Mouse (Mus musculus) forebrain, embryonic 15.5 days (tissue): Measurements from ENCODE around the gene Tmem88b. TPM values are rescaled to one million over a fixed set of nuclear protein-coding genes. Genes with fewer than 3 reads are reported as not detected.

ENCODE experiments used
- ATAC-seq: fragments of 200-750 bp; cut with Nextera tagmentation; replicated peaks from 2 replicates; pipeline ENCODE4 v1.8.0; 2017; ENCODE audit warnings: mild to moderate bottlenecking, moderate TSS enrichment, moderate library complexity
- H3K27ac ChIP-seq: fragments of 300-500 bp; sonication (generic); replicated peaks from 2 replicates; pipeline ENCODE4 v1.5.1; 2015; ENCODE audit warnings: mild to moderate bottlenecking, inconsistent platforms
- H3K27me3 ChIP-seq: fragments of 300-500 bp; sonication (generic); 2 replicates; pipeline ENCODE4 v1.6.1; 2015; ENCODE audit warnings: inconsistent platforms
- H3K36me3 ChIP-seq: fragments of 300-500 bp; sonication (generic); 2 replicates; pipeline ENCODE4 v1.6.1; 2015; ENCODE audit warnings: mild to moderate bottlenecking, inconsistent platforms
- H3K4me1 ChIP-seq: fragments of 300-500 bp; sonication (generic); 2 replicates; pipeline ENCODE4 v1.6.1; 2015; ENCODE audit warnings: inconsistent platforms
- H3K4me2 ChIP-seq: fragments of 300-500 bp; sonication (generic); replicated peaks from 2 replicates; pipeline ENCODE4 v1.6.1; 2015; ENCODE audit warnings: mild to moderate bottlenecking, inconsistent platforms
- H3K4me3 ChIP-seq: fragments of 300-500 bp; sonication (generic); 2 replicates; pipeline ENCODE4 v1.5.1; 2015; ENCODE audit warnings: mild to moderate bottlenecking, inconsistent platforms
- H3K9ac ChIP-seq: fragments of 300-500 bp; sonication (generic); replicated peaks from 2 replicates; pipeline ENCODE4 v1.6.1; 2015; ENCODE audit warnings: mild to moderate bottlenecking, inconsistent platforms
- H3K9me3 ChIP-seq: fragments of 300-500 bp; sonication (generic); 2 replicates; pipeline ENCODE4 v1.6.1; 2016; ENCODE audit warnings: inconsistent platforms
- WGBS: fragments of 180-500 bp; shearing (Covaris S2); methylation state at CpG from one replicate; pipeline ENCODE4 v1.1.7; 2015; ENCODE audit warnings: mixed read lengths; 5-methylcytosine and 5-hydroxymethylcytosine counted together
- polyA plus RNA-seq: library from polyadenylated mRNA; unstranded; fragments of >200 nt; fragmentation: Nextera tagmentation; extraction: Ambion mirVana; gene quantifications from 2 replicates; pipeline ENCODE4 v1.2.1, GENCODE M21; 2015

Gene Tmem88b
- polyA plus RNA-seq = 0.29 and 0.60 TPM in 2 replicates

DNA sequence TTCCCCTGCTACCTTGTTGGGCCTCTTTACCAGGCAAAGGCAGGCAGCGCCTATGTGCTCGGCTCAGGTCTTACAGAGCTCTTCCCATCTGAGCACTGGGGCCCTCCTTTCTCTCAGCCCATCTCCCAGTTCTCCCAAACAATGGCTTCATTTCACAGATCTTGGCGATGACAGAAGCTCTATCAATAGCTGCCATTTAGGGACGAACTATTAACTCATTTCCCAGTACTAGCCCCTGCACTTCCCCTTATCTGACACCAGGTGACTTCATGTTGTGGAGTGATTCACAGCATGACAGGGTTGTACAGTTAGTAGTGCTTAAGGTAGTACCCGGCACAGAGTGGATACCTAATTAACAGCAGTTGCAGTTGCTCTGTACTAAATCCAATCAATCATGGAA, at the start of gene Tmem88b:
TSS of gene Tmem88b (minus strand) at position 56 of the 400 bp plus-strand sequence.
- Histone ChIP-seq H3K9me3 (no peaks in the 10 kb centered on the region), H3K27ac (no peak within 1 kb of the TSS), H3K4me1 (peaks cover 15% of the 10 kb centered on the region), H3K4me2 (peak within 1 kb of the TSS; percentile 89), H3K36me3 (no peaks in the 10 kb centered on the region), H3K27me3 (no peaks in the 10 kb centered on the region), H3K4me3 (peak within 1 kb of the TSS; percentile 81), H3K9ac (peak within 1 kb of the TSS; percentile 94; the same call in 1 of the 2 replicates)
- WGBS = 56% methylated on average over 5 of the region's 5 CpGs
- no peak for ATAC-seq

DNA sequence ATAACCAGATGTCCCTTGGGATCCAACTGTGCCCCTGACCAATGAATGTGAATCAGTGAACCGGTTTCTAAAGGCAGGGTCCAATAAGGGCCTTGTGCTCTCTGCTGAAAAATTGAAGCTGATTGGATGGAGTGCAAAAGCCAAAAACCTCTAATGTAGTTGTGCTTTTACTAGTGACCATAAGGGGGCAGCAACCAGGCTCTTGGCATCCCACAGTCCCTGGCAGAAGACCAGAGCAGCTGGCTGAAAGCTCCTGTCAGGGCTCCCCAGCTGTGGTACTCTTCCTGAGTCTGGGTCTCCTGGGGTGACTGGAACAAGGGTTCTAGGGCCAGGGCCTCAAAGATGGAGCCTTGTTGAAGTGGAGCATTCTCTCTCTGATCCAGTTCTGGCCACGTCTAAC, 48.2 kb upstream of the Tmem88b start:
- Histone ChIP-seq H3K4me1 (peaks cover 29% of the 10 kb centered on the region), H3K4me2 (no peak overlapping the region), H3K4me3 (no peak overlapping the region), H3K27ac (peak overlapping the region; percentile 58), H3K9ac (peak overlapping the region; percentile 8; the same call in 1 of the 2 replicates), H3K9me3 (no peaks in the 10 kb centered on the region), H3K36me3 (0 out of 2 replicates have a peak, but pooled peaks cover 5% of the 10 kb centered on the region), H3K27me3 (no peaks in the 10 kb centered on the region)
- ATAC-seq = no peak
- 35% methylated on average over 2 of the region's 2 CpGs for WGBS

GRCm38 (mm10) chr4:155833234-155833633, 47.6 kb upstream of the Tmem88b start:
- H3K4me3 ChIP-seq = no peak overlapping the region
- 0 out of 2 replicates have a peak, but pooled peaks cover 5% of the 10 kb centered on the region for H3K36me3 ChIP-seq
- no peak overlapping the region for H3K4me2 ChIP-seq
- H3K9me3 ChIP-seq = no peaks in the 10 kb centered on the region
- no peaks in the 10 kb centered on the region for H3K27me3 ChIP-seq
- H3K4me1 ChIP-seq = peaks cover 29% of the 10 kb centered on the region
- no peak for ATAC-seq
- 90% methylated on average over 4 of the region's 4 CpGs for WGBS
- H3K9ac ChIP-seq = no peak overlapping the region
- no peak overlapping the region for H3K27ac ChIP-seq

GRCm38 (mm10) chr4:155832321-155832720, 46.6 kb upstream of the Tmem88b start:
- H3K36me3 ChIP-seq = peaks cover 11% of the 10 kb centered on the region; the same call in 1 of the 2 replicates

GRCm38 (mm10) chr4:155831831-155832230, 46.2 kb upstream of the Tmem88b start:
- H3K4me3 ChIP-seq = peak overlapping the region; percentile 78
- no peaks in the 10 kb centered on the region for H3K27me3 ChIP-seq
- peak overlapping the region; percentile 92 for H3K27ac ChIP-seq
- 1% methylated on average over 25 of the region's 25 CpGs for WGBS
- no peaks in the 10 kb centered on the region for H3K9me3 ChIP-seq
- H3K9ac ChIP-seq = peak overlapping the region; percentile 78
- peaks cover 29% of the 10 kb centered on the region for H3K4me1 ChIP-seq
- H3K4me2 ChIP-seq = peak overlapping the region; percentile 98
- no peak for ATAC-seq
- H3K36me3 ChIP-seq = peaks cover 15% of the 10 kb centered on the region

More at GRCm38 (mm10) chr4:155832321-155832720, 46.6 kb upstream of the Tmem88b start:
- Histone ChIP-seq H3K4me3 (peak overlapping the region; percentile 78), H3K9ac (peak overlapping the region; percentile 78), H3K4me1 (peaks cover 29% of the 10 kb centered on the region), H3K27ac (no peak overlapping the region), H3K27me3 (no peaks in the 10 kb centered on the region), H3K9me3 (no peaks in the 10 kb centered on the region), H3K4me2 (peak overlapping the region; percentile 98)
- no peak for ATAC-seq
- WGBS = 60% methylated on average over 10 of the region's 10 CpGs

DNA sequence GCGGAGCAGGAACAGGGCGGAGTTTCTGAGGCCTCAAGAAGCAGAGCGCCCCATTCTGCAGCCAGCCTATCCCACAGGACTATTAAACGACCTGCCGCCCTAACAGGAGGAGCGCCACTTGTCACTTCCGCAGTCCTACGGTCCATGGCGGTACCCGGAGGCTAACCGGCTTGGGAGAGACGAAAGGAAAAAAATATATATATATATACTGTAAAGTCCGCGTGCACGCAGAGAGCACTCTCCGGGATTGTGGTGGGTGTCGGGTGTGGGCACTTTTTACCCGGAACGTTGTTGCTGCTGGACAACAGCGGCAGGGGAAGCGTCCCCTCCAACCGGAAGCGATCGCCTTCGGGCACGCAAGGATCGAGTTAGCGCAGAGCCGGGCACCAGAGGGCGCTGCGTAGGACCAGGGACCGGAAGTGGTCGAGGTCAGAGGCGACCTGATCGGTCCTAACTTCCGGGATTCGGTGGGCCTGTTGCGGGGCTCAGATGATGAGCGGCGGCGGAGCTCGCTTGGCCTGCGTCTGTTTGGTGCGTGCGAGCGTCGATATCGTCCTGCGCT, 45.6 kb upstream of the Tmem88b start, which contains the start of gene Aurkaip1:
TSS of gene Aurkaip1 (plus strand) at position 68 of the 562 bp plus-strand sequence.
- under 1% methylated on average over 49 of the region's 49 CpGs for WGBS

DNA sequence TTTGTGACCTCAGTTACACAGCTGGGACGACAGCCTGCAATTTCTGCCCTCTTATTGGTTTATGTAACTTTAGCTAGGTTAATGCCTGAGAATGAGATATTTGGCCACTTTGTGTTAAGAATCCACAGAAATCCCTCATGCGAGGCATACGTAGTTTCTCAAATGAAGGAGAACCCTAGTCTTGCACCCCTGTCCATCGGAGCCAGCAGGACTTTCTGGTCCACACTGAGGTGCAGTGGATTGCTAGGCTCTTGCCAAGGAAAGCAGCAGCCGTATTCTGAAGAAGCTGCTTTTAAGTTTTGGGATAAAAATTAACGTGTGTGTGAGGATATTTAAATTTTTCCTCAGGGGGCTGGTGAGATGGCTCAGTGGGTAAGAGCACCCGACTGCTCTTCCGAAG, 44.9 kb upstream of the Tmem88b start:
- Histone ChIP-seq H3K27ac (peak overlapping the region; percentile 92; the same call in 1 of the 2 replicates), H3K27me3 (no peaks in the 10 kb centered on the region), H3K4me2 (peak overlapping the region; percentile 98; the same call in 1 of the 2 replicates), H3K9me3 (no peaks in the 10 kb centered on the region), H3K9ac (no peak overlapping the region), H3K36me3 (peaks cover 24% of the 10 kb centered on the region), H3K4me1 (peaks cover 29% of the 10 kb centered on the region), H3K4me3 (peak overlapping the region; percentile 78)
- WGBS = 56% methylated on average over 8 of the region's 8 CpGs
- no peak for ATAC-seq

More for the DNA sequence above, 45.6 kb upstream of the Tmem88b start, which contains the start of gene Aurkaip1:
- Histone ChIP-seq H3K9me3 (no peaks in the 10 kb centered on the region), H3K27me3 (no peaks in the 10 kb centered on the region), H3K4me2 (peak within 1 kb of the TSS; percentile 98), H3K9ac (peak within 1 kb of the TSS; percentile 78), H3K36me3 (peaks cover 21% of the 10 kb centered on the region), H3K4me3 (peak within 1 kb of the TSS; percentile 78), H3K27ac (peak within 1 kb of the TSS; percentile 92), H3K4me1 (peaks cover 29% of the 10 kb centered on the region)
- ATAC-seq = peak; percentile 94

GRCm38 (mm10) chr4:155829866-155830265, 44.2 kb upstream of the Tmem88b start:
- Histone ChIP-seq H3K4me3 (no peak overlapping the region), H3K9ac (no peak overlapping the region), H3K36me3 (peaks cover 26% of the 10 kb centered on the region), H3K4me2 (no peak overlapping the region), H3K27me3 (no peaks in the 10 kb centered on the region), H3K9me3 (no peaks in the 10 kb centered on the region), H3K27ac (no peak overlapping the region), H3K4me1 (peaks cover 29% of the 10 kb centered on the region)
- no peak for ATAC-seq
- 90% methylated on average over 4 of the region's 4 CpGs for WGBS

DNA sequence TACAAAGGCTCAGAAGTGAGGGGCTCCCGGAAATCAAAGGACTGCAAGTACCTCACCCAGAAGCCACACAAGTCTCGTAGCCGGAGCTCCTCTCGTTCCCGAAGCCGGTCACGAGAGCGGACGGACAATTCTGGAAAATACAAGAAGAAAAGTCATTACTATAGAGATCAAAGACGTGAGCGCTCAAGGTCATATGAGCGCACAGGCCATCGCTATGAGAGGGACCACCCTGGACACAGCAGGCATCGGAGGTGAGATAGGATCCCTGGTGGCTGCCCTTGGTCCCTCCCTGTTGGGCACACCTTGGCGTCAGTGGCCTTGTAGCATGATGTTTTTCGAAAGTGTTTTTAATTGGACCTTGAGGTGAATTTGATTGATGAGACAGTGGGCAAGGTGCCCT, 37.8 kb upstream of the Tmem88b start:
- no peak overlapping the region for H3K9ac ChIP-seq
- H3K4me3 ChIP-seq = no peak overlapping the region
- peaks cover 88% of the 10 kb centered on the region for H3K36me3 ChIP-seq
- H3K4me2 ChIP-seq = no peak overlapping the region
- H3K9me3 ChIP-seq = no peaks in the 10 kb centered on the region
- H3K27me3 ChIP-seq = no peaks in the 10 kb centered on the region
- H3K4me1 ChIP-seq = no peaks in the 10 kb centered on the region
- H3K27ac ChIP-seq = no peak overlapping the region
- WGBS = 96% methylated on average over 16 of the region's 16 CpGs
- ATAC-seq = no peak

DNA sequence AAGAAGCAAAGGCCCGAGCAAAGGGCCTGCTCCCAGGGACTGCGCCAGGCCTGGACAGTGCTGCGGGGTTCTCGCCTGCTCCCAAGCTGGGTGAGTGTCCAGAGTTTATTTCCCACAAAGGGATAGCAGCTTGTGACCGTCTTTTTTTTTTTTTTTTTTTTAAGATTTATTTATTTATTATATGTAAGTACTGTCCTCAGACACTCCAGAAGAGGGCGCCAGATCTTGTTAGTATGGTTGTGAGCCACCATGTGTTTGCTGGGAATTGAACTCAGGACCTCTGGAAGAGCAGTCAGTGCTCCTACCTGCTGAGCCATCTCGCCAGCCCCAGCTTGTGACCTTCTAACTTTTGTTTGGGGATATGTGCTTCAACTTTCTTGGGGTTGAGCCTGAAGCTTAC, 35.4 kb upstream of the Tmem88b start:
- ATAC-seq = no peak
- peaks cover 95% of the 10 kb centered on the region for H3K36me3 ChIP-seq
- WGBS = 79% methylated on average over 7 of the region's 7 CpGs

DNA sequence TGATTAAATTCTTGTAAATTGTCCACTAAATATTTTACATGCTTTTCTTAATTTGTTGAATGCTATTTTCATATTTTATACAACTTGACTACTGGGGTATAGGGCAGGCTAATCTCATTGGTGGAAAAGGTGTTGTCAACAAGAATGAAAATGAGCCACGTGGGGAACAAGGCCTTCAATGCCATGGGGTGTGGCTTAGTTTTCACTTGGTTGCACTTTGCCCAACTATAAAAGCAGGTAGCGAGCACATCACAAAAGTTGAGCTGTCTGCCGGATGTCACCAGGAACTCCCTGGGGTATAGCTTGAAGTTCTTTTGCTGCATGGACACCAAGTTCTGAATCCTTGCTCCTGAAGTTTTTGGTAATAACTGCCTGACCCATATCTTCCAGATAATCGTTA, 31.9 kb upstream of the Tmem88b start:
- no peaks in the 10 kb centered on the region for H3K27me3 ChIP-seq
- H3K4me1 ChIP-seq = peaks cover 19% of the 10 kb centered on the region
- H3K4me3 ChIP-seq = no peak overlapping the region
- peaks cover 82% of the 10 kb centered on the region for H3K36me3 ChIP-seq
- H3K4me2 ChIP-seq = no peak overlapping the region
- H3K9me3 ChIP-seq = no peaks in the 10 kb centered on the region
- 74% methylated on average over 4 of the region's 4 CpGs for WGBS
- ATAC-seq = no peak
- no peak overlapping the region for H3K27ac ChIP-seq
- H3K9ac ChIP-seq = no peak overlapping the region

More for the DNA sequence above, 35.4 kb upstream of the Tmem88b start:
- no peak overlapping the region for H3K4me3 ChIP-seq
- no peak overlapping the region for H3K4me2 ChIP-seq
- H3K27me3 ChIP-seq = no peaks in the 10 kb centered on the region
- H3K9ac ChIP-seq = no peak overlapping the region
- no peaks in the 10 kb centered on the region for H3K9me3 ChIP-seq
- H3K27ac ChIP-seq = no peak overlapping the region
- no peaks in the 10 kb centered on the region for H3K4me1 ChIP-seq

DNA sequence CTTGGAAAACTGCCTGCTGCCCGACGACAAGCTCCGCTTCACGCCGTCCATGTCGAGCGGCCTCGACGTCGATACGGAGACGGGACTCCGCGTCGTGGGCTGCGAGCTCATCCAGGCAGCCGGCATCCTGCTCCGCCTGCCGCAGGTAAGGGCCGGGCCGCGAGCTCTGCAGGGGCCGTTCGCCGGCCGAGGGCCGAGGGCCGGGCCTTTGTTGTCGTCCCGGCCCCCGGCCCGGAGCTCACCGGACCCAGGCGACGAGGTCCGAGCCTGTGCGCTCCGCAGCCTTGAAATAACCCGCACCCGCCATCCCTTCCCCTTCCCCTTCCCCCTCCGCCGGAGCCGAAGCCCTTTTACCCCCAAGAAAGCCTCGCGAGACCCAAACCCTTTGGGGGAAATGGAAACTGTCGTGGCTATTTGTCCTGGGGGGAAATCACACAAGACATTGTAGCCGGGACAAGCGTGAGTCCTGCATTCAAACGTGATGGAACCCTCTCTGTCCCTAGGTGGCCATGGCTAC, 27.0 kb upstream of the Tmem88b start:
- peak overlapping the region; percentile 81 for H3K27ac ChIP-seq
- peak overlapping the region; percentile 94 for H3K9ac ChIP-seq
- under 1% methylated on average over 46 of the region's 49 CpGs for WGBS
- peak overlapping the region; percentile 97 for H3K4me3 ChIP-seq
- peaks cover 68% of the 10 kb centered on the region for H3K36me3 ChIP-seq
- no peaks in the 10 kb centered on the region for H3K27me3 ChIP-seq
- no peaks in the 10 kb centered on the region for H3K9me3 ChIP-seq
- peaks cover 25% of the 10 kb centered on the region for H3K4me1 ChIP-seq
- ATAC-seq = peak; percentile 45
- peak overlapping the region; percentile 88 for H3K4me2 ChIP-seq
